Mouse (Mus musculus) left cerebral cortex, postnatal 14 days (tissue): ENCODE data around the gene Ppil1. TPM values are rescaled to one million over a fixed set of nuclear protein-coding genes. Genes with fewer than 3 reads are reported as not detected.
"Not testable (repeated sequence)": the region's sequence is repeated elsewhere in the genome, so short reads cannot be mapped to it uniquely, and the experiment has no call there.

Experiments
- DNase-seq, 2 experiments: peaks; one replicate each; pipeline ENCODE4 v3.0.0; 2021 to 2022; ENCODE audit warnings: low spot score in 2 of 2, mixed read lengths in 1 of 2
- intact Hi-C: fragments of 180-260 bp; cut with DNase I; formaldehyde crosslinking; loops from one replicate; pipeline ENCODE4 v1.15.1; 2025
- total RNA-seq, 2 experiments: library from RNA; stranded (reverse); gene quantifications; 2 replicates each; pipeline ENCODE4 v1.2.3; 2021

Gene Ppil1
- total RNA-seq, 2 experiments from 2014 or later, result 17.8 to 17.9 TPM

DNA sequence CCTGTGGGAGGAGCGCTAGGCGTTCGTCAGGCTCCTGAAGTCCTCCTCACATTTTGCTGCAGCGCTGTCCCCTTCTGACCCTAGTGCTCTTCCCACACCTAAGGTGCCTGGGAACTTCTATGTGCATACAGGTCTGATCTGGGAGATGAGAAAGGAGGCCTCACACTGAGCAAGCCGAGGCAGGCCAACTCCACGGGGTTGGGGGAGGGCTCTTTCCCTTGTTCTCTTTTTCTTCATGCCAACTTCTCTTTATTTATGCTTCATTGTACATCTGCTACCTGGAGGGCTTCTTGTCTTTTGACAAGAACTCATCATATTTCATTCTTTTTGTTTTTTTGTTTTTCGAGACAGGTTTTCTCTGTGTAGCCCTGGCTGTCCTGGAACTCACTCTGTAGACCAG lies 27.8 kb upstream of the Ppil1 start:
- intact Hi-C loops, result no loop called here

DNA sequence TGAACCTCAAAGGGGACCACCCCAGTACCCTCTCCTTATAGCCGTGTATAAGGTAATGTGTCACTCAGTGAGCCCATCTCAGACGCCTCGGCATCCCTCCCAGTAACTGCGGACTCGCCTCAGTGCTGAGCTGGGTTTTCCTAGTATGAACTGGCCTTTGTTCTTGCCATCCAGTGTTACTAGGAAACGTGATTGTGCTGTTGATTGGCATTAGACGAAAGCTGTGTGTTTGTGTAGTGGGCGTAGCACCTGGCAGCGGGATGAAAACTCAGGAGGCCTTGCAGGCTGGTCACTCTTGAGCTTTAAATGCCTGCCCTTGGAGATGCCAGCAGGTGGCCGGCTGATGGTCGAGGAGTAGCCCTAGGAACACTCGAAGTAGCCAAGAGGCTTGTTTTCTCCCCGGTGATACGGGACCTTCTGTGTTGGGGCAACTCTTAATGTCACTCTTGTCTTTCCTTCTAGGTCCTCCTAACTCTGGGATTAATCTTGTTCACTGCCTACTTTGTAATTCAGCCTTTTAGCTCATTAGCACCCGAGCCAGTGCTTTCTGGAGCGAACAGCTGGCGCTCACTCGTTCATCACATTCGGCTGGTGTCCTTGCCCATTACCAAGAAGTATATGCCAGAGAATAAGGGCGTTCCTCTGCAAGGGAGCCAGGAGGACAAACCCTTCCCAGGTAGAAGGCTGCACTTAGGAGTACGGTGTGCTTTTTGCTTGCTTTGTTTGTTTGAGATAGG lies 18.4 kb upstream of the Ppil1 start:
- DNase-seq, result no peak
- intact Hi-C loops, result no loop called here

More for the DNA sequence above, 27.8 kb upstream of the Ppil1 start:
- DNase-seq, result no peak

DNA sequence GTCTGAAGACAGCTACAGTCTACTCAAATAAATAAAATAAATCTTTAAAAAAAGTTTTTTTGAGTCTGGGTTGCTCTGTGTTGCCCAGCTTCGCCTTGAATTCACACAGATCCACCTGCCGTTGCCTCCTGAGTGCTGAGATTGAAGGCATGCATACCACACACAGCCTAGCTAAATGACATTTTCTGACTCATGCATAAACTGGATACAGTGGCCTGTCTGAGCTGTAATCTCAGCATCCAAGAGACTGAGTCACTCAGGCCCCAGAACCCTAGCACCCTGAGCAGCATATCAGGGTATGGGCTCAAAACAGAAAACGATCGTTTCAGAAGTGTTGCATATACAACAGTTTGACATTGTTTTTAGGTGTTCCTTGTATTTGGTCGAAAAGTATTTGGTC lies 17.6 kb upstream of the Ppil1 start:
- no peak for DNase-seq
- intact Hi-C loops, result no loop called here

DNA sequence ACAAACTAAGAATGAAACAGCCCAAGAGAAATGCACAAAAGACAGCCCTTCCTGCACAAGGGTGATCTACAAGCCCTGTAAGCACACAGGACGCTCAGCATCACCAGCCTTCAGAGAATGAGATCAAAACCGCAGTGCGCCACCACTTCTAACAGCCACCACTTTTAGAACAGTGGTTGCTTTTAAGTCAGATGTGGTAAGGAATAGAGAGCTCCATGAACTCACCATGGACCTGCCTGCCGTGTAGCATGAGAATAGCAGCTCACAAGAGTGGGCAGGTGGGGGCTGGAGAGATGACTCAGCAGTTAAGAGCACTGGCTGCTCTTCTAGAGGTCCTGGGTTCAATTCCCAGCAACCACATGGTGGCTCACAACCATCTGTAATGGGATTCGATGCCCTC lies 16.4 kb upstream of the Ppil1 start:
- intact Hi-C loops, result no loop called here
- no peak for DNase-seq

DNA sequence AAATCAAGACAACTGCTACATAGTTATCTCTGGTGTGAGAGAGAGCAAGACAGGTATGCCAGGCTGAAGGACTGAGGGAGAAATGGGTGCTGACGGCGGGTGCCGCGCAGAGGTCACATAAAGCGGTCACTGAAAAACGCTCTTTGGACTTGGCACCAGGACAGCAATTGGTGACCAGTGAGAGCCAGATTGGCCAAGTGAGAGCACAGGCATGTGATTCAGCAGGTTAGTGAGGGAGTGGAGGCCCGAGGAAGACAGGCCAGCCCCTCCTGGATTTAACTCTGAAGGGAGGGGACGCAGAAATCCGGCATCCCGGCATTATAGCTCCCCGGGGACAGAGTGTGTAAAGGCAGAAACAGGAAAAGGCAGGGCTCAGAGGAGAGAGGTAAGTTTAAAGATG lies 9.9 kb upstream of the Ppil1 start:
- intact Hi-C loops, result no loop called here
- DNase-seq, result no peak

DNA sequence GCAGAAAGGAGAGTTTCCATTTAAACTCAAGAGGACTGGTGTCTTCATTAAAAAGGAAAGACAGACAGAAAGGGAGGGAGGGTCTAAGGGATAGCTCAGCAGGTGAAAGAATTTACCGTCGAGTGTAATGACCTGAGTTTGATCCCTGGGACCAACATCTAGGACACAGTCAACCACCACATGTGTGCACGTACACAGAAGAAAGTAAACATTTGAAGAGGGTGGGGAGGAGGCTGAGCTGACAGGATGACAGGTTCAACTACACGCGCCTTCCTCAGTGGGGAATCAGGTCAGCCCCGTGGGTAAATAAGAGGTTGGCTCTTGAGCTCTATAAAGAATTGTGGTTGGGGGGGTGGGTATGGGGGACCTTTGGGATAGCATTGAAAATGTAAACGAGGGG lies 9.2 kb upstream of the Ppil1 start:
- DNase-seq, result no peak
- intact Hi-C loops, result no loop called here

DNA sequence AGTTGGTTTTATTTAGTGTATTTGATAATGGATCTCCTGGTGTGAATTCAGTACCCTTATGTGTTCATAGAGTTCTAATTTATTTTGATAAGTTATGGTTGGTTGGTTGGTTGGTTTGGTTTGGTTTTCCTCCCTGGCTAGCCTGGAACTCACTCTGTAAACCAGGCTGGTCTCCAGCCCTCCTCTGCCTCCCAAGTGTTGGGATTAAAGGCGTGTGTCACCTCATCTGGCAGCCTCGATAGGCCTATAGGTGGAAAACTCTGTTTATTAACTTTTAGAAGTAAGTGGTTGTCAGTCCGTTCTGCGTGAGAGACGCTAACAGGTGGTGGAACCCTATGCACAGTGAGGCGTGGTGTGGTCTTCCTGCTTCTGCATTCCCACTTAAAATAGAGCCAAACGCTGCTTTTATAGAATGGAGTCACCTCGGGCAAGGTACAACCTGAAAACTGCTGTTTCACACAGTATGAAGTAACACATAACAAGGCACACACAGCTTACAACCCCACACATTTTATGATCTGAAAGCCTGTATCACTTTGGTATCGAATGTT lies 6.2 kb upstream of the Ppil1 start:
- intact Hi-C loops, result no loop called here
- no peak for DNase-seq

DNA sequence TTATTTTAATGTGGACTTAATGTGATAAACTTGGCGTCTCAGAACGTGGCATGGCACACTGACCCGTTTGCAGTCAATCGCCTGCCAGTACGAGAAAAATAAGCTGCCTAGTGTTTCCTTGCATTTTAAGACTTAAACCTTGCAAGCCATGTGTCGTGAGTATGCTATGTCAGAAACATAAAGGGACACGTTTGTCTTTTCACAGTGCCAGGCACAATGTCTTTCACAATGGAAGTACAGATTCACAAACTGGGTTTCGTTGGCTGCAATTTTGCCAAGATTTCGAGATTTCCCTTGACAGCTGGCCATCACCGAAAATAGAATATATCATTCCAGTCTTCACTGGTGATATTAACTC lies 5.3 kb upstream of the Ppil1 start:
- no peak for DNase-seq
- intact Hi-C loops, result loop anchor here (2.0 kb wide), 1 partner anchor 101 kb away; no protein-coding TSS in a partner anchor

DNA sequence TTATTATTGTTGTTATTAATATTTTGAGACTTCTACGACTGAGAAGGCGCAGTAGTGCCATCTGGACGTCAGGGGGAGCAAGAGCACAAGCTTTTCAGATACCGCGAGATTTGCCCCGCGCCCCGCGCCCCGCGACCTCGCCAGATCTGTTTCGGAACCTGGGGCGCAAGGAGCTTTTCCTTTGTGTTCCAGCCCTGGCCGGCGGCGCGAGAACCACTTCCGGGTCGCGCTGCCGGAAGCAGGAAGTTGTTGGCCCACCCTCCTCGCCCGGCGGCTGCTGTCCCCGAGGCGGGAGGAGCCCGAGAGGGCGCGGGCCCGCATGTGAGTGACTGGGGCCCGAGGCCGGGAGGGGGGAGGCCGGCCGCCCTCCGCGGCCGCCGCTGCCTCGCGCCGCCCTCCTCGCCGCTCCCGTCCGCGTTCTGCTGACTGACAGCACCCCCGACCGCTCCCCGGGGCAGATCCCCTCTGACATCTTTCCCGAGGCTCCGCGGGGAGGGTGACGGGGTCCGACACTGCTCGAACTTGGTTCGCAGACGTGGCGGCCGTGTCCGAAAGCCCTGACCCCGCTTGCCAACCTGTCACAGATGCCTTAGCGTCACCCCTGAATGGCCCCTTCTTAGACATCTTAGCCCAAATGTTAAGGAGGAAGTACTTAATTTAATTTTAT lies 4.8 kb upstream of the Ppil1 start, which contains the start of gene BC004004:
Gene BC004004, plus strand, starts transcription at position 107 of the 667 bp plus-strand sequence.
- DNase-seq, result peak; percentile 96 to 97
- intact Hi-C loops, result loop anchor here (2.0 kb wide), 1 partner anchor 102 kb away; no protein-coding TSS in a partner anchor

DNA sequence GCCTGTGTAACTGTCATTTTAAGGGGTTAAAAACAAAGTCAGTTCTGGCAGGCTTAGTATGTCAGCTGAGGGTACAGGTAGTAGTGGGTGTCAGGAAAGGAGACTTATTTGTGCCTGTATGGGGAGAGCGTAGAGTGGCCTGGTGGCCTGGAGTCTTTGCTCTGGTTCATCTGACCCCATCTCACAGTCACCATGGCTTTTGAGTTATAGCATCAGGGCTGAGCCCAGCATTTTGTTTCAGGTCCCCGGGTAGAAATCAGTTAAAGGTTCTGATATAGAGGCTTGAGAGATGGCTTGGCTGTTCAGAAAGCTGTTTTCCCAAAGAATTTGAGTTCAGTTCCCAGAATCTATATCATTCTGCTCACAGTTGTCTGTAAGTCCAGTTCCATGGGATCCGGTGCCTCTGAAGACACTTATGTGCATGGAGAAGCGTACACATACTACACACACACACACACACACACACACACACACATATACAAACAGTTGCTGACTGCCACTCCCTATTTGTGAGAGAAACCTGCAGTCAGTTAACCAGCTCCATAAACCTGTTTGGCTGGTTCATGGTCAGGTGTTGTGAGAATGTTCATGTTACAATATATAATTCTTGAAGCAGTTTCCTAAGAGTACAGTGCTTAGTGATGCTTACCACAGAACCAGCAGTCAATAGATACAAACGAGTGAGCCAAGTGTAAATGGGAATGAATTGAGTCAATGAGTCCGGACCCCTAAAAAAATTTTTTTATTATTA lies 4.1 kb upstream of the Ppil1 start:
- intact Hi-C loops, result loop anchor here (2.0 kb wide), 1 partner anchor 103 kb away; no protein-coding TSS in a partner anchor

DNA sequence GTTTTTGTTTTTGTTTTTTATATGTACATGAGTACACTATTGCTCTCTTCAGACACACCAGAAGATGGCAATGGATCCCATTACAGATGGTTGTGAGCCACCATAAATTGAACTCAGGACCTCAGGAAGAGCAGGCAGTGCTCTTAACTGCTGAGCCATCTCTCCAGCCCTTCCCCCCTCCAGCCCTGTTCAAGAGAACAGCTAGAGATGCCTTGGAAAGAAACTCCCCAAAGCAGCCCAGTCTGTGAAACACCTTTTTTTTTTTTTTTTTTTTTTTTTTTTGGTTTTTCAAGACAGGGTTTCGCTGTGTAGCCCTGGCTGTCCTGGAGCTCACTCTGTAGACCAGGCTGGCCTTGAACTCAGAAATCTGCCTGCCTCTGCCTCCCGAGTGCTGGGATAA lies 3.1 kb upstream of the Ppil1 start:
- intact Hi-C loops, result not testable (repeated sequence)

More for the DNA sequence above, 4.1 kb upstream of the Ppil1 start:
- no peak for DNase-seq

DNA sequence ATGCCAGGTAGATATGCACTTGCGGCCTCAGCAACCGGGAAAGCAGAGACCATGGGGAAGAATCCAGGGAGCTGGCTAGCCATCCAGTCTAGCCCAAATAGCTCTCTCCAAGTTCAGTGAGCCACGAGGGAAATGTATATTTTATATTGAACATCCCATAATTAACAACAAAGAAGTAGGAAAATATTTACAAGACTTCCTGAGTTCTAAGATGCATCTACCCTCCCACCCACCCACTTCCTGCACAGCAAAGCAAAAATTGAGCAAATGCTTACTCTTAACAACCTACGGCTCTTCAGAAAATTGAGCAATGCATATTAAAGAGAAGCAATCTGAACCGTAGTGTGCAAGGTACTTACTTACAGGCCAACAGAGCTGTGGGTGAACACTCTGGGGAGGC lies 774 bp upstream of the Ppil1 start:
- no peak for DNase-seq
- intact Hi-C loops, result loop anchor here (5.0 kb wide), 1 partner anchor 248 kb away; no protein-coding TSS in a partner anchor

More for the DNA sequence above, 3.1 kb upstream of the Ppil1 start:
- not testable (repeated sequence) for DNase-seq

DNA sequence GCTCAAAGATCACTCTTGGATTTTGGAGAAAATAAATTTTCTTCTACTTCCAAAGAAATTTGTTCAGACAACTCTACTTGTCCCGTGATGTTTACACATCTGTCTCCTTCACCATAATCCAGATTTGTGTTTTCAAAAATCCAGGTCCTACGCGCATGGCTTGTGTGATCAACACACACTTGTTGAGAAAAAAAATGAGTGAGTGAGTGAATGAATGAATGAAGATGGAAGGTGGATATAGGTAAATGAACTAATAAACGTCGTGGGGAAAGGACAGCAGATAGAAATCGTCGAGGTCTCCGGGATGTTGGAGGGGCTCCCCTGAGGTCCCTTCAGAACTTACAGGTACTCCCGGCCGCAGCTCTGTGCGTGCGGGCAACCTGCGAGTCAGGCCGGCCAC lies 569 bp downstream of the Ppil1 start:
- intact Hi-C loops, result loop anchor here (5.0 kb wide), 1 partner anchor 249 kb away; no protein-coding TSS in a partner anchor
- no peak for DNase-seq

DNA sequence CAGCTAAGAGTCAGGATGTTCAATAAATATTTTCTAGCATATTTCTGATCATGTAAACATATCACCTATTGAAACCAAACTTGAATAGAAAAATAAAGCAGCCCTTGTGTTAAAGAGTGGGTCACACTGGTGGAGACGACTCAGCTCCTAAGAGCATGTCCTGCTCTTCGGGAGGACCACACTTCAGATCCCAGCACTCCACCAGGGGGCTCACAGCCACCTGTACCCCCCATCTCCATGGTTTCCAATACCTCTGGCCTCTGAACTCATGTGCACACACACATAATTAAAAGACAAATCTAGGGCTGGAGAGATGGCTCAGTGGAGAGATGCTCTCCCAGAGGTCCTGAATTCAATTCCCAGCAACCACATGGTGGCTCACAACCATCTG lies 1.7 kb downstream of the Ppil1 start:
- intact Hi-C loops, result loop anchor here (5.0 kb wide), 1 partner anchor 250 kb away; no protein-coding TSS in a partner anchor
- DNase-seq, result no peak

DNA sequence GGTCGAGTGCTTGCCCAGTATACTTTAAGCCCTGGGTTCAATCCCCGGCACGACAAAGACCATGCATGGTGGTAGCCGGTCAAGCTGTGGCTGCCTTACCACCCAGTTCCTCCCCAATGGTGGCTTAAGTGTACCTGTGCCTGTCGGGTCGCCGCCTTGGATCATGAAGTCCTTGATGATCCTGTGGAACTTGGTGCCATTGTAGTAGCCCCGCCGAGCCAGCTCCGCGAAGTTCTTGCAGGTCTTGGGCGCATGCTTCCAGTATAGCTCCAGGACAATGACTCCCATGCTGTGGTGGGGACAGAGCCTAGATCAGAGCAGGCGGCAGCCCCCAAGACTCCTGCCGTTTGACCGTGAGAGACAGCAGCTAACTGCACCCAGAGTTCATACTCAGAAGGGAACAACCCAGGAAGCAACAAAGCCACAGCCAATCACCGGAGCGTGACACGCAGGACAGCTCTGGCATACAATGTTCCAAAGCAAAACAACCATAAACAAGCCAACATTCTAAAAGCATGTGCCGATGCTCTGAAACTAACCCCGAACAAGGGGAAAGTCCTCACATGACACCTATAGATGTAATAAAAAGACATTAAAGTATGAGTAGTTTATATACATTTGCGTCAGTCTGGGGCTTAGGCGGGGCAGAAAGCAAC lies 2.3 kb downstream of the Ppil1 start:
- intact Hi-C loops, result loop anchor here (5.0 kb wide), 1 partner anchor 251 kb away; no protein-coding TSS in a partner anchor
- DNase-seq, result no peak

DNA sequence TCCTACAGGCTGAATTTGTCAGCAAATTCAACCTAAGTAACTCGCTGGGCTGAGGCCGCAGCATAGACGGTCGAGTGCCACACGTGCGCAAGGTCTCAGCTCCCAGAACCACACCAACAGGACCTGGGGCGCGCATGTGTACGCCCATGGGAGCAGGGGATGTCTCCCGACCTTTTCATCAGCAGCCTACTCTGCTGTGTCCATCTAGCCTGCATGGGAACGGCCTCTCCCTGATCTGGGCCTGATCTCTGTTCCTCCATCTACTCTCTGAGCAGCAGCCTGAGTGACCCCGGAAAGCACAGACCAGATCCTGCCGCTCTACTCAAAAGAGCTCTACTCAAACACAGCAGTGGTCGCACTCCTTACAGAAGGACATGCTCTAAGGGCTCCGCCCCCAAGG lies 3.5 kb downstream of the Ppil1 start:
- intact Hi-C loops, result loop anchor here (5.0 kb wide), 1 partner anchor 252 kb away; no protein-coding TSS in a partner anchor

DNA sequence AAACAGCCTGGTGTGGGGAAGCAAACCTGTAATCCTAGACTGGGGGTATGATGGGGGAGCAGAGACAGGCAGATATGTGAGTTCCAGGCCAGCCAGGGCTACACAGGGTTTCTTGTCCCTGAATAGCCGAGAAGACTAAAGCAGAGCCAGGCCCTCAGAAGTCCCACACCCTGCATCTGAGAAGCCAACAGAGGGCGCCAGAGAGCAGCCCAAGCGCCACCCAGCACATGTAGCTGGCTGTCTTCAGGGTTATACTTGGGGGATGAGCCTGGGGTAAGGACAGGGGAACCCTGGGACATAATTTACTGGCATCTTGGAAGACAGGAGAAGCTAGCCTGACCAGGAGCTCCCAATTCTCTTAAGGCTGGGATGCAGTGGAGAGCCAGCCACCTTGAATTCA lies 4.5 kb downstream of the Ppil1 start:
- intact Hi-C loops, result no loop called here
- peak; percentile 77 to 81 for DNase-seq

More for the DNA sequence above, 3.5 kb downstream of the Ppil1 start:
- DNase-seq, result no peak

DNA sequence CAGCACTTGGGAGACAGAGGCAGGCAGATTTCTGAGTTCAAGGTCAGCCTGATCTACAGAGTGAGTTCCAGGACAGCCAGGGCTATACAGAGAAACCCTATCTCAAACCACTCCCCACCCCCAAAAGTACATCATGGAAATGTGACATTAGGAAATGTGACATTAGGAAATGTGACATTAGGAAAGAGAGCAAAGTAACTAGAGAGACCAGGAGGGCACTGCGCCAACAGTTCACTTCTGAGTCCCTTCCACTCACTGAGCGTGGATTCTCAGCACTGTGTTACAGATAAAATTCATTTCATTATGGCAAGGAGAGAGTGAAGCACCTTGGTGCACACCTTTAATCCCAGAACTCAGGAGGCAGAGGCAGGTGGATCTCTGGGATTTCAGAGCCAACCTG lies 5.1 kb downstream of the Ppil1 start:
- intact Hi-C loops, result no loop called here
- DNase-seq, result no peak

DNA sequence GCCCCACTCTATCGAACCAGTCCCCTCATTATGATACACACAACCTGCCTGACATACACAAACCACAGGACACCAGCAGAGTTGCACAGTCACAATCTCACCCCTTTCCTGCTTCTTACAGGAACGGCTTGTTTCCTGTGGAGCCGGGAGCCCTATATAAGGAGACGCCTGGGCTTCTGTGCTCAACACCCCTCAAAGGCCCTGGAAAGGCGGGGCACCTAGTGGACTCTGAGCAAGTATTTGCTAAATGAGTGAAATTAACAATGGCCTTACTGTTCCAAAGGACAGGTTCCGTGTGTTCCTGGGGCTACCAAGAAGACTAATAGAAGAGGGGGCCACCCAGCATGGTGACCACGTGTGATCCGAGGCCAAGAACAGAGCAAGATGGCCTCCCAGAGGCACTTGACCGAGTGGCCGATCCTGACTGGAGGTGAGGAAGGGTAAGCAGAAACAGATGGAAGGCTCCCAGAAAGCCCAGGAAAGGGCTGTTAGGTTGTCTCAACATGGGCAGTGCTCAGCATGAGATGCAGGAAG lies 5.9 kb downstream of the Ppil1 start:
- no peak for DNase-seq
- intact Hi-C loops, result no loop called here
